Mouse (Mus musculus) CH12.LX (cell line): Measurements from ENCODE around the gene Zbtb20. TPM values are rescaled to one million over a fixed set of nuclear protein-coding genes. Genes with fewer than 3 reads are reported as not detected.
A peak's percentile ranks its signal among the peaks of the same experiment; 100 is the strongest.

Experiments used
- DNase-seq: peaks from one replicate; pipeline ENCODE4 v3.0.0-alpha.2; 2013; ENCODE audit errors: extremely low read depth
- H3K27ac ChIP-seq: 2 replicates; pipeline ENCODE4 v1.5.1; 2012; ENCODE audit warnings: low read depth, mild to moderate bottlenecking, control low read depth, moderate library complexity; ENCODE audit not compliant: insufficient read depth
- H3K27me3 ChIP-seq: replicated peaks from 2 replicates; pipeline ENCODE3; 2012; ENCODE audit warnings: inconsistent platforms
- H3K36me3 ChIP-seq, 2 experiments: replicated peaks in 1 of 2; 2 replicates each; pipeline versions ENCODE3 to v1.6.1; 2012; ENCODE audit warnings: inconsistent platforms in 1 of 2, low read length in 1 of 2, mild to moderate bottlenecking in 1 of 2, mixed read lengths in 1 of 2, moderate library complexity in 1 of 2; ENCODE audit not compliant: control insufficient read depth in 1 of 2, insufficient read depth in 1 of 2
- H3K4me1 ChIP-seq, 2 experiments: 2 replicates each; pipeline ENCODE4 v1.6.1; 2012; ENCODE audit warnings: inconsistent platforms in 1 of 2, moderate library complexity in 1 of 2; ENCODE audit not compliant: insufficient read depth in 2 of 2, control insufficient read depth in 1 of 2
- H3K4me2 ChIP-seq: 2 replicates; pipeline ENCODE4 v1.6.1; 2012; ENCODE audit warnings: low read depth, mild to moderate bottlenecking, control low read depth; ENCODE audit not compliant: poor library complexity, insufficient read depth, severe bottlenecking
- H3K4me3 ChIP-seq, 3 experiments: fragments of 150-350 bp in 1 of 3; sonication (generic) in 1 of 3; replicated peaks in 1 of 3; 2 replicates each; pipeline versions ENCODE3 to v1.5.1; 2011 to 2012; ENCODE audit warnings: low read depth in 2 of 3, low read length in 2 of 3, mild to moderate bottlenecking in 2 of 3, moderate library complexity in 2 of 3, control low read depth in 1 of 3, improper control_type of control experiment in 1 of 3, inconsistent platforms in 1 of 3, mixed read lengths in 1 of 3; ENCODE audit not compliant: poor library complexity in 1 of 3
- H3K79me2 ChIP-seq: replicated peaks from 2 replicates; pipeline ENCODE4 v1.6.1; 2012; ENCODE audit warnings: mild to moderate bottlenecking, moderate library complexity; ENCODE audit not compliant: control insufficient read depth, poor library complexity, insufficient read depth, severe bottlenecking; ENCODE audit errors: extremely low read depth
- H3K9ac ChIP-seq: 2 replicates; pipeline ENCODE4 v1.6.1; 2012; ENCODE audit warnings: low read depth, mild to moderate bottlenecking, control low read depth, moderate library complexity; ENCODE audit not compliant: insufficient read depth
- H3K9me3 ChIP-seq: replicated peaks from 2 replicates; pipeline ENCODE3; 2012; ENCODE audit warnings: low read length, inconsistent platforms, mixed read lengths
- BHLHE40 ChIP-seq: IDR thresholded peaks from 2 replicates; pipeline ENCODE4 v1.6.1; 2011; ENCODE audit warnings: mild to moderate bottlenecking, low read depth, low read length, improper control_type of control experiment
- CHD1 ChIP-seq: IDR thresholded peaks from 2 replicates; pipeline ENCODE4 v1.6.1; 2012; ENCODE audit warnings: low read depth, low read length, improper control_type of control experiment, inconsistent platforms
- CHD2 ChIP-seq: IDR thresholded peaks from 2 replicates; pipeline ENCODE4 v1.6.1; 2011; ENCODE audit warnings: low read length, improper control_type of control experiment
- CTCF ChIP-seq, 2 experiments: IDR thresholded peaks in 1 of 2; conservative IDR thresholded peaks in 1 of 2; 2 replicates each; pipeline ENCODE4 v1.5.1; 2011 to 2012; ENCODE audit warnings: low read depth in 2 of 2, low read length in 2 of 2, improper control_type of control experiment in 1 of 2, inconsistent platforms in 1 of 2, mild to moderate bottlenecking in 1 of 2, moderate library complexity in 1 of 2
- E2F4 ChIP-seq: IDR thresholded peaks from 2 replicates; pipeline ENCODE4 v1.6.1; 2011; ENCODE audit warnings: low read depth, low read length, improper control_type of control experiment; ENCODE audit not compliant: insufficient replicate concordance
- ELF1 ChIP-seq: IDR thresholded peaks from 2 replicates; pipeline ENCODE4 v1.6.1; 2014; ENCODE audit warnings: low read depth, mild to moderate bottlenecking, inconsistent platforms, low read length, improper control_type of control experiment
- HCFC1 ChIP-seq: IDR thresholded peaks from 2 replicates; pipeline ENCODE4 v1.6.1; 2012; ENCODE audit warnings: low read depth, mild to moderate bottlenecking, inconsistent platforms, low read length, improper control_type of control experiment
- IRF4 ChIP-seq: IDR thresholded peaks from 2 replicates; pipeline ENCODE4 v1.6.1; 2014; ENCODE audit warnings: low read depth, mild to moderate bottlenecking, inconsistent platforms, low read length, improper control_type of control experiment
- JUN ChIP-seq: IDR thresholded peaks from 2 replicates; pipeline ENCODE4 v1.6.1; 2011; ENCODE audit warnings: low read depth, mild to moderate bottlenecking, low read length, improper control_type of control experiment, moderate library complexity; ENCODE audit not compliant: insufficient read depth
- JUND ChIP-seq: conservative IDR thresholded peaks from 2 replicates; pipeline ENCODE4 v1.6.1; 2011; ENCODE audit warnings: low read depth, low read length, improper control_type of control experiment
- MAZ ChIP-seq: IDR thresholded peaks from 2 replicates; pipeline ENCODE4 v1.6.1; 2012; ENCODE audit warnings: low read depth, mild to moderate bottlenecking, inconsistent platforms, low read length, improper control_type of control experiment, moderate library complexity
- MEF2A ChIP-seq: IDR thresholded peaks from 2 replicates; pipeline ENCODE4 v1.6.1; 2014; ENCODE audit warnings: low read depth, mild to moderate bottlenecking, inconsistent platforms, low read length, improper control_type of control experiment, borderline replicate concordance
- MXI1 ChIP-seq: IDR thresholded peaks from 2 replicates; pipeline ENCODE4 v1.6.1; 2011; ENCODE audit warnings: mild to moderate bottlenecking, low read depth, low read length, improper control_type of control experiment
- NELFE ChIP-seq: IDR thresholded peaks from 2 replicates; pipeline ENCODE4 v1.6.1; 2011; ENCODE audit warnings: low read depth, low read length, improper control_type of control experiment
- RAD21 ChIP-seq: IDR thresholded peaks from 2 replicates; pipeline ENCODE4 v1.6.1; 2011; ENCODE audit warnings: low read depth, mild to moderate bottlenecking, low read length, improper control_type of control experiment, moderate library complexity
- RCOR1 ChIP-seq: conservative IDR thresholded peaks from 2 replicates; pipeline ENCODE4 v1.6.1; 2012; ENCODE audit warnings: low read depth, mild to moderate bottlenecking, inconsistent platforms, low read length, improper control_type of control experiment
- SIN3A ChIP-seq: IDR thresholded peaks from 2 replicates; pipeline ENCODE4 v1.6.1; 2012; ENCODE audit warnings: low read length, improper control_type of control experiment, inconsistent platforms
- SMC3 ChIP-seq: IDR thresholded peaks from 2 replicates; pipeline ENCODE4 v1.6.1; 2011; ENCODE audit warnings: low read depth, low read length, improper control_type of control experiment
- TCF12 ChIP-seq: IDR thresholded peaks from 2 replicates; pipeline ENCODE4 v1.6.1; 2014; ENCODE audit warnings: low read depth, mild to moderate bottlenecking, inconsistent platforms, low read length, improper control_type of control experiment
- USF1 ChIP-seq: IDR thresholded peaks from 2 replicates; pipeline ENCODE4 v1.6.1; 2014; ENCODE audit warnings: low read depth, mild to moderate bottlenecking, inconsistent platforms, low read length, improper control_type of control experiment
- ZC3H11A ChIP-seq: IDR thresholded peaks from 2 replicates; pipeline ENCODE4 v1.6.1; 2012; ENCODE audit warnings: low read depth, mild to moderate bottlenecking, inconsistent platforms, low read length, improper control_type of control experiment
- ZNF384 ChIP-seq: IDR thresholded peaks from 2 replicates; pipeline ENCODE4 v1.6.1; 2012; ENCODE audit warnings: low read depth, low read length, improper control_type of control experiment, inconsistent platforms
- dilution Hi-C: fragments of 300-500 bp; cut with MboI; formaldehyde crosslinking; loops from 2 replicates; pipeline ENCODE4 v1.14.3; 2020; ENCODE audit warnings: low sequenced_read_pairs; ENCODE audit not compliant: extremely low pct_unique_long_range_greater_than_20kb, extremely low pct_ligation_motif_present
- in situ Hi-C: fragments of 300-500 bp; cut with MboI; formaldehyde crosslinking; loops from 3 replicates; pipeline ENCODE4 v1.14.3; 2019; ENCODE audit warnings: low sequenced_read_pairs, low pct_ligation_motif_present, low pct_unique_long_range_greater_than_20kb, mixed read lengths
- polyA plus RNA-seq: library from polyadenylated mRNA; unstranded; fragments of >175 nt; gene quantifications from 2 replicates; pipeline ENCODE4 v1.2.1, GENCODE M21; 2012; ENCODE audit warnings: low read depth; ENCODE audit not compliant: insufficient read length
- total RNA-seq, 2 experiments: library from RNA; depleted of rRNA; stranded (reverse); fragments of 300-350 nt in 1 of 2; fragments of >200 nt in 1 of 2; gene quantifications; 2 replicates each; pipeline ENCODE4 v1.2.3; 2012 to 2014

Gene Zbtb20
- total and polyA plus RNA-seq, 3 experiments = 24.9 to 58.0 (median 51.6) TPM

- no peak overlapping the region for H3K4me3 ChIP-seq
- in situ Hi-C loops = loop anchor here (10.0 to 25.0 kb wide), 3 partner anchors 120 to 418 kb away; no protein-coding TSS in a partner anchor
- TF ChIP-seq BHLHE40 (no peak), JUN (0 out of 2 replicates have a peak, but pooled peaks have one; percentile 9), CTCF (conservative IDR thresholded peaks at IDR 0.05 in 1 of 2, IDR thresholded peaks at IDR 0.05 in 1 of 2; ENCODE audit: low read depth in 2 of 2, low read length in 2 of 2) (peak; percentile 38 to 95; a peak in 3 of 4 replicates), CHD2 (no peak; the same call in 1 of the 2 replicates), USF1 (no peak), HCFC1 (peak; percentile 34), RAD21 (peak; percentile 100), IRF4 (peak; percentile 72), SMC3 (peak; percentile 98), TCF12 (peak; percentile 66), MXI1 (no peak), NELFE (peak; percentile 58; the same call in 1 of the 2 replicates), ZNF384 (peak; percentile 39), SIN3A (peak; percentile 66; the same call in 1 of the 2 replicates), ZC3H11A (peak; percentile 94), MEF2A (peak; percentile 74), RCOR1 (no peak), MAZ (peak; percentile 87; the same call in 1 of the 2 replicates), ELF1 (peak; percentile 66), E2F4 (0 out of 2 replicates have a peak, but pooled peaks have one; percentile 43), CHD1 (no peak), JUND (peak; percentile 52)
- peaks cover 11% of the 10 kb centered on the region for H3K79me2 ChIP-seq
- H3K27ac ChIP-seq = no peak overlapping the region; the same call in 1 of the 2 replicates
- H3K36me3 ChIP-seq = peaks cover 0 to 5% of the 10 kb centered on the region in 2 experiments
- no peak overlapping the region for H3K9ac ChIP-seq
- DNase-seq = peak; percentile 73
- H3K27me3 ChIP-seq = no peaks in the 10 kb centered on the region
- H3K4me2 ChIP-seq = no peak overlapping the region
- dilution Hi-C loops = no loop called here
- no peaks in the 10 kb centered on the region for H3K9me3 ChIP-seq
- H3K4me1 ChIP-seq = peaks cover 7 to 50% of the 10 kb centered on the region in 2 experiments
These were observed 519.1 kb downstream of the Zbtb20 start for GRCm38 (mm10) chr16:43394760-43395159.
